Mouse (Mus musculus): Measurements from ENCODE around the gene Rapgef1.
"Not testable (repeated sequence)": the region's sequence is repeated elsewhere in the genome, so short reads cannot be mapped to it uniquely, and the experiment has no call there.

Rapgef1 gene

DNA sequence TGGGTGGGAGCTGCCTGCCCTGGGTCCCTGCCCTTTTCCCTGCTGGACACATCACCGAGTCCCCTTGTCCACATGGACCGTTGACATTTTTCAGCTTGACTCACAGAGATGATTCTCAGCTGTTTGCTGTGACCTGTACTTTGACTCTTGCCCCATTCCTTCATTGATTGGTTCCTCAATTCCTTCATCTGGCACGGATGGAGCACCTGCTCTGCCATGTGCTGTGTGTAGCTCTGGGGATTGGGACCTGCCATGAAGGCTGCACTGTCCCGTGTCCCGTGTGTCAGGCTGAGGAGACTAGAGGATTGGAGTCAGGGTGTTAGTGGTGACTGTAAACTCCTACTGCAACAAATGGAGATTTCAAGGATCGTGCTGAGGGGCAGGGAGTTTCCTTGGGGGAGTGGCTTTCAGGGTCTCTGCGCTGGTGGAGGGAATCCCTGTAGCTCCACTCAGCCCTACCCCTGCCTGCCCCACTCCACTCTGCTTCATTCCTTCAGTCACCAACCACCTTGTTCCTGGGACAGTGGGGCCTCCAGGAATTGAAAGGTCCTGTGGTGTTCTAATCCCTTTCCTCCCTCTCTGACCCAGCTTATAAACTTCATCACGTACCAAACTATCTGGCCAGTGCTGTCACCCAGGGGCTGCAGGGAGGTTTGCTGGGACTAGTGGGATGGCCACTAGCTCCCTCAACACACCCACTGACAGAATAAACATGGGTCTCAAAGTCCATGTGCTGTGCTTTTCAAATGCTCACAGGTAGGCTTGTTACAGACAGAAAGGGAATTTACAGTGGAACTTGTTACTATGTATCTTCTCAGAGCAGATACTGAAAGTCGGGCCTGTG is 3.9 kb downstream of the Rapgef1 start:
- DNase-seq (ENCODE audit: low spot score in 2 of 2) = no peak

DNA sequence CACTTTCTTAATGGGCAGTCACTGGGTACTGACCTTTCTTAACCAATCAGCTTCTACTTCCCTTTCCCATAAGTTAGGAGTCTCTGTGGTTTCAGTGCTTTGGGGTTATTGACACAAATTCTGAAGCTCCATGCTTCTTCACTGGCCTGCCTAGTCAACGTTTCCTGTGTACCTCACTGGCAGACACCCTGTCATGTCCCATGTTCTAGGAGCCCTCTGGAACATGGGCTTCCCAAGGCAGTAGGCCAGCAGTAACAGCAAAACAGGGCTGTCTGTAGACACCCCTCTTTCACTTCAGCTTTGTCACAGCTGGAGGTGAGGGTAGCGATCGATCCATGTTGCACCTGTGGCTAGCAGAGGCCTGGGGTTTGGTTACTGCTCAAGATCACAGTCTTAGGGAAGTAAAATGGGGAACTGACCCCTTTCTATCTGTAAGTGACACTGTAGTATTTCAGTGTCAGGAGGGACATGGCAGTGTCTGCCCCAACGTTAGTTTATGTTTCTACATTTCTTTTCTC is 4.6 kb downstream of the Rapgef1 start:
- DNase-seq (ENCODE audit: low spot score in 2 of 2) = no peak

DNA sequence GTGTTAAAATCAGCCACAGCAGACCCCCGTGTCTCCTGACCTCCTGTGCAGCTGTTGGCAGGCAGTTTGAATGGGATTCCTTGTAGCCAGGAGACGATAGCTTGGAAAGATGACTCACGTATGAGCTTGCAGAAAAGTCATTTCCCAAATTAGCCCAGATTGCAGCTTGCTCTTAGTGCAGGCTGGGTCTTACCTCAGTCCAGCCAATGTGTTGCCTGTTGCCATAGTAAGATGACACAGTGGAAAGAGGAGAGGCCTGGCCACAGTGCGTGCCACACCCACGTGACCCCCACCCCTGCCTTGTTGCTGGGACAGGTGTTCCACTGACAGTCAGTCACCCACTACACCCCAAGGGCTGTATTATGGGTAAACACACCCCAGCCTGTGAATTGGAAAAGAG is 5.2 kb downstream of the Rapgef1 start:
- peak in 1 of 2 experiments; percentile 55 for DNase-seq (ENCODE audit: low spot score in 2 of 2)

DNA sequence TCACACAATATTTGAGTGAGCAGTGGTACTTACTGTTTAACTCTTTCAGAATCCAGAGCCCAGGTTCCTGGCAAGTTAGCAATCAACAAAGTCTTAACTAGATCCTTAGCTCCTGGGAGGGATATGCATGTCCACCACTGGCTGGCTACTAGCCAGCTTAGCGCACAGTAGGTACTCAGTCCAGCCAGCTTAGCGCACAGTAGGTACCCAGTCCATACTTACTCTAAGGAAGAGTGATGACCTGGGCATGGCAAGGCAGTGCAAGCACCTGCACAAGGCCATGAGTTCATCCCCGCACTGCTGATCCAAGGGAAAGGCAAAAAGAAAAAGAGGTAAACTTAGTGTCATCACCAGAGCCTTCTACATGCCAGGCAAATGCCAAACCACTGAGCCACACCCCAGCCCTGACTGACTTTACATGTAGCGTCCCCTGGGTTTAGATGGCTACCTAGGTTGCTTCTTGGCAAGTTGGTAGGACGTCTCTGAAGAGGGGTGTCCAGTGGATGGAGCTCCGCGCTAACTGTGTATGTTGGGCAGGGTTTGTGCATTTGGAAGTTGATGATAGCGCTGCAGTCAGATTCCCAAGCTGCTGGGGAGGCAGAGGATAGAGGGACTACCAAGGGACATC is 6.2 kb downstream of the Rapgef1 start:
- no peak for DNase-seq (ENCODE audit: low spot score in 2 of 2)

DNA sequence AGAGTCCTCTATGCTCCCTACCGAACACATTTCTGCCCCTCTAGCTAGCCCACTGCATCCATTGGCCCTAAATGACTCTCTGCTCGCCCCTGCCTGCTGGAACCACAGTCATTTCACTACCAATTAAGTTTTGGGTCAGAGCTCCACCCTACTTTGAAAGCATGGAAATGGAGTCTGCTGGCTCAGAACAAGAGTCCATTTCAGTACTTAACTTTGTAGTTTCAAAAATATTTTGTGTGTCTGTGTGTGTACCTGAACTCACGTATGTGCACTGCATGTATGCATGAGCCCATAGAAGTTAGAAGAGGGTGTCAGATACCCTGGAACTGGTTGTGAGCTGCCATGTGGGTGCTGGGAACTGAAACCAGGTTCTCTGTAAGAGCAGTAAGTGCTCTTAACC is 7.8 kb downstream of the Rapgef1 start:
- DNase-seq (ENCODE audit: low spot score in 2 of 2) = no peak

DNA sequence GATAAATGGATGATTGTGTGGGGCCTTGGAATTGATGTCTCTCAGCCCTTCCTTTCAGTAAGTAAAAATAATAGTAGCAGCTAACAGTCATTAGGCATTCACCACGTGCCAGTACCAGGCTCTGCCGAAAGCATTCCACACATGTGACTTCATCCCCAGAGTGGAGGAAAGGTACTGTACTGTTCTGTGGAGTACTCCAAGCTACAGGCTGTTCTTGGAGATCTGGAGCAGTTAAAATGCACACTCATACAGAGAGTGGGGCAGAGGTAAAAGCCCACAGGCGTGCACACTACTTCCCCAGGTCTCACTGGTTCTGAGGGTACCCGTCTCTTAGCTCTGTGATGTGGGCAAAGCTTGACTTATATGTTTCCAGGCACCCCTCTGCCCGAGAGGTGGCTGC is 8.7 kb downstream of the Rapgef1 start:
- DNase-seq (ENCODE audit: low spot score in 2 of 2) = no peak

DNA sequence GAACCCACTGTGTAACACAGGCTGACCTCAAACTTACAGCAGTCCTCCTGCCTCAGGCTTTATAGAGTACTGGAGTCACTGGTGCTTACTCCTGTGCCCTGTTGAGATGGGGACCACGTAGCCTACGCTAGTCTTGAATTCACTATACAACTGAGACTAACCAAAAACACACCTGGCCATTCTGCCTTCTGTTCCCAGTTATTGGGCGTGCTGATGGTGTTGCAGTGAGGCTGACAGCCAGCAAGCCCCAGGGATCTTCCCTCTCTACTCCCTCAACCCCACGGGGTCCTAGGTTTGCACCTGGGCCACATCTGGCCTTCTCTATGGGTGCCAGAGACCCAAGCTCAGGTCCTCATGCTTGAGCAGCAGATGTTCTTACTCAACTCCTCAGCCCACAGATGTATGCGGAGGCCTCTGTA is 9.3 kb downstream of the Rapgef1 start:
- peak in 1 of 2 experiments; percentile 36 for DNase-seq (ENCODE audit: low spot score in 2 of 2)

DNA sequence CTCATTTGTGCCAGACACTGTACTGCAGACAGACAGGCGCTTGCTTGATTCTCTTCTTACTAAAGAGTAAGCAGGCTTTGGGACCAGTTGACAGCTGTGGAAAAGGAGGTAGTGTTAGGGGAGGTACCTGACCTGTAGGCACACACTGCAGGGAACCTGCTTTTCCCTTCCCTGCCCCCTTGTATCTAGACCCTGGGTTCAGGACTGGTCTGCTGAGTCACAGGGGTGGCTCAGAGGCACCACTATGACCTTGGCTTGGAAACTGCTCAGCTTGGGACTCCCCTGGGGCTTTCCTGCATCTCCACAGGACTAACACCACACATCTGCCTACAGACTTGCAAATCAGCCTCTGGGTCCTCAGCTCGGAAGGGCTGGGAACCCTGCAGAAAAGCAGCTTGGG is 9.8 kb downstream of the Rapgef1 start:
- no peak for DNase-seq (ENCODE audit: low spot score in 2 of 2)

DNA sequence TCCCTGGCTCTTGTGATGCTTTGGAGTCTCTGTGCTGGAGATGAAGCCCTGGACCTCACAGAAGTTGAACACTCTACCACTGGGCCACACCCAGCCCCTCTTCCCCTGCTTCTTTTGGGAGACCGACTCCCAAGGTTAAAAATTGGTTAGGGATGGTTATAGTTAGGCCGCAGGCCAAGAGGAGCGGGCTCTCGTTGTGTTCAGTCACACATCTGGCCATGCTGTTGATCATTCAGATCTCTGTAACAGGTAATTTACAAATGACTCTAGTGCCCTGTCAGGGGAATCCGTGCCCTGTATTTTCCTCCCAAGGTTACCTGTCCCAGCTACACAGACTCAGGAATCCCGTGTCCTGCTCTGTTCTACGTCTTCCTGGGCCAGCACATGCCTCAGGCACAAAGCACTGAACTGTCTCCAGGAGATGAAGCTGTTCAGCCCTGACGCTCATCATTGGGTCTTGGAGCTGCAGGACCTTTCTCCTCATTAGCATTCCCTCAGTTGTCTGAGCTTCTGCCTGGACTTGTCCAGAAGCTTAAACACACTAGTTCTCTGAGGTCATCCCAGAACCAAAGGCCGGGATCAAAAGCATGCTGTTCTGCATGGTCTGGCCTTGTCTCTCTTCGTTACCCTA is 10.7 kb downstream of the Rapgef1 start:
- no peak for DNase-seq (ENCODE audit: low spot score in 2 of 2)

DNA sequence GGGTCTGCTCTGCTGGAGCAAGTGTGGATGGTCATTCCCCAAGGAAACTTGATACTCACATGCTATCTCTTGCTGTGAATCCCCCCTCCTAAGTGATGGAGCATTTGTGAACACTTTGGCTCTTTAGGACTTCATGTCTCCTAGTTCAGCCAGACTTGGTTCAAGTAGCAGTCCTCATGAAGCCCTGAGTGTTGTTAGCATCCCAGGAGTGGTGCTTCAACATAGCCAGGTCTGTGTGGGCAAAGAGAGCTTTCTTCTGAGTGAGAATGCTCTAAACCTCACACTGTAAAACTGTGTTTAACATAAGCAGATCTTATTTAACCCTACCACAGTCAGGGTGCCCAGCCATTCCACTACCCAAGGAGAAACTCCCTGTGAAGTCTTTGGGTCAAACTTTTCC is 11.5 kb downstream of the Rapgef1 start:
- no peak for DNase-seq (ENCODE audit: low spot score in 2 of 2)

DNA sequence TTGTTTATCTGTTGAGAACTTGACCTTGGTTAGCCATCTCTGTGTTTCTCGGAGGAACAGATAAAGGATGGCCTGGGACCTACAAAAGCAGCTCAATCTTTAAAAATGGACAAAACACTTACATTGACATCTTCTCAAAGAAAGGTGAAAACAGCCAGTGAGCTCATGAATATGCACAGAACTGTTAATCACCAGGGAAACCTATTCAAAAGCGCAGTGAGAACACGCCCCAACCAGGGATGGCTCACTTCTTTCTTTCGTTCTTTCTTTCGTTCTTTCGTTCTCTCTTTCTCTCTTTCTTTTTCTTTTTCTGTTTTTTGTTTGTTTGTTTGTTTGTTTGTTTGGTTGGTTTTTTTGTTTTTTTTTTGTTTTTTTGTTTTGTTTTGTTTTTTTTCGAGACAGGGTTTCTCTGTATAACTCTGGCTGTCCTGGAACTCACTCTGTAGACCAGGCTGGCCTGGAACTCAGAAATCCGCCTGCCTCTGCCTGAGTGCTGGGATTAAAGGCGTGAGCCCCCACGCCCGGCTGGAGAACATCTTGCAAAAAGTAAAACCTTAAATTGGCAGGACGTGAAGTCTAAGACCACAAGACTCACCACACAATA is 12.1 kb downstream of the Rapgef1 start:
- DNase-seq (ENCODE audit: low spot score in 2 of 2) = not testable (repeated sequence)

DNA sequence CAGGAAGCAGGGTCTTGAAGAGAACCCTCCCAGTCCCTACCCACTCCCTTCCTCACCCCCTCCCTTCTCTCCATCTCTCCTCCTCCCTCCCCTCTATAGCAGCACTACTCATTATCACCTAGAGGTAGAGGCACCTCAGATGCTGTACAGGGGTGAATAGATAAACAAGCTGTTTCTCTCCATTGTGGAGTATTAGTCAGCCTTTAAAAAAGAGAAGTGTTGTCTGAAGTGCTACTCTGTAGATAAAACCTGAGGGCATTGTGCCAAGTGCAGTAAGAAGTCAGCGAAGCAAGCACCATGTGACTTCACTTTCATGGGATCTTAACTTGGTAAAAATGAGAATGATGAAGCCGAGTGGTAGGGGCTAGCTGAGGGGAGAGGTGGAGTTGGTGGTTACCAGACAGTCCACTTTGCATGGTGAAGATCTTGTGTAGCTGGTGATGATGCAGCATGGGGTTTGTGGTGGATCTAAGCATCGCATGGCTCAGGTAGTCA is 12.7 kb downstream of the Rapgef1 start:
- DNase-seq (ENCODE audit: low spot score in 2 of 2) = no peak

DNA sequence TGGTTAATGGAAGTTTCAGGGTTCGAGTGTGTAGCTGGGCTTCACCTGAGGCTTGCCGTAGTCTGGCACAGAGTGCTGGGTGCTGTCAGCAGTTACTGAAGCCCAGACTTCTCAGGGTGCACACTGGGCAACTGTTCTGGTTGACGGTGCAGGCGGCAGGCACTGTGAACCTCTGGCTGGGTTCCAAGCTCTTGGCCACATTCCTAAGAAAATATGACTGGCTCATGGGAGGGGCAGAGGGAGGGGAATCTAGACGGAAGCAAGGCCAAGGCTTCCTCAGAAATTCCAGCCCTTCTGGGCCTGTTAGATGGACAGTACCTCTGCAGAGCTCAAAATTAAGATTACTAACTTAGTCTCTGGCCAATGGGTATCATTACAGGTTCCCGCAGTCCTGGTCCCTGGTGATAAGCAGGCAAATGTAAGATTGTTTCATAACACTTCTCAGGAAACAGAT is 13.6 kb downstream of the Rapgef1 start:
- DNase-seq (ENCODE audit: low spot score in 2 of 2) = no peak

DNA sequence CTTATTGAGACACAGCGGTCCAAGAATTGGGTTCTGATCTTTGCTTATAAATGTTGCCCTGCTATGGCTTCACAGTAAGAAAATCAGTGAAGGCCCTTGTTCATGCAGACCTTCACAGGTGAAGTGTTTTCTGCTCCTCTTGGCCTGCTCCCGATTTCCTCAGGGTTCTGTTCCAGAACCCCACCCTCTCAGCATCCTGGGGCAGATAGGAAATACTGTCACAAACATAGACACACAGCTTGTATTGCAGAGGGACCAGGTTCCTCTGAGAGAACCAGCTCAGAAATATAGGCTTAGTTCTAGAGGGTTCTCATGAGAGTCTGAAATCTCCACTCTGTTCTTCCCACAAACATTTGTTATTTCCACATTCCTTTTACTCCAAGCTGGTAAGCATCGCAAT is 14.3 kb downstream of the Rapgef1 start:
- no peak for DNase-seq (ENCODE audit: low spot score in 2 of 2)

DNA sequence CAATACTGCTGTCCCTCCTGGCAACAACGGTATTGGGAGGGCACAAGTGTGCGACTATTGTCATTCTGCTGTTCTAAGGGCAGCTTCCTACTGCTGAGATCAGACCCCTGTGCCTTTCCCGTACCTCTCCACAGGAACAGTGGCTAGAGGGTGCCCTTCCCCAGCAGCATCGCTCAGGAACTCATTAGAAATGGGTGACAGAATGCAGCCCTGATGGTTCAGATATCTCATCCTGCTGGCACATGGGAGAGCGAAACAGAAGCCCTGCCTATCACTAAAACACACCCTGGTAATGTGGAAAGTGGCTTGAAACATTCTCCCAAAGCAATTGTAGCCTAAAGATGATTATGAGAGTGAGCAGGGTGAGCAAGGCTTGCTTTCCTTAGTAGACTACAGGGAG is 15.0 kb downstream of the Rapgef1 start:
- DNase-seq (ENCODE audit: low spot score in 2 of 2) = no peak

DNA sequence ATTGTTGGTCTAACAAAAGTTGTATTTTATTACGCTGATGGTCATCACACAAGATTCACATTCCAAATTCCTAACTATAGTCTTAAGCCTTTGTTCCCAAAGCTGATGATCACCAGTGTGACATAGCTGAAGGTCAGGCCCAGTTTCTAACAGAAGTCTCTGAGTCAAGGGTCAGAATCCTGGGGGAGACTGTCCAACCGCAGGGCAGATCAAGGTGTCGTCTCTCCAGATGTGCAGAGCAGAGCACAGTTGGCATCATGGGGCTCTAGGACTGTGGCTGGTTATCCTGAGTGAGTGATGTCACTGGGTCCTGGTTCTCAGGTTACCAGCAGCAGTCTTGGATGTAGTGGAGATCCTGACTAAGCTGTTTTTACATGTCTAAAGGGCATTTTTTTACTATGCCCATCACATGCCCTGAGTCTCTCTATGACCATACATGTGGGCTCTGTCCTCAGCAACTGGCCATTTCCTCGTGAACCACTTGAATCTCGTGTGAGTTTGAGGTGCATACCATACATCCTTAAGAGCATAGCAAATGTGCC is 16.5 kb downstream of the Rapgef1 start:
- DNase-seq (ENCODE audit: low spot score in 2 of 2) = no peak

DNA sequence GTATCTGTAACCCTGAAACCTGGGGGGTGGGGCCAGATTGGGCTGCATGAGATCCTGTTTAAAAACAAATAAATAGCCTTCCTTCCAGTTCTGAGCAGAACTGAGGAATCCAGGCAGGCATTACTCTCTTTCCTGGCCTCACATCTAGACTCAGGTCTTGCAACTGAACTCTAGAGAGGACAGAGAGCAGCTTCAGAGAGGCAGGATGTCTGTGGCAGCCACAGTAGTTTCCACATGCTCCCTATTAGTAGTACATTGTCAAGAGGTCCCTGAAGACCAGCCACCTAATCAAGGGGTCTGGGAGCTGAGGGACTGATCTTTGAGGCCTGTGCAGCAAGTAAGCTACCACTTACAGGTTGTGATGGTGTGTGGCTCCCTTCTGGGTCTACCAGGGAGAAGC is 18.0 kb downstream of the Rapgef1 start:
- no peak for DNase-seq (ENCODE audit: low spot score in 2 of 2)

DNA sequence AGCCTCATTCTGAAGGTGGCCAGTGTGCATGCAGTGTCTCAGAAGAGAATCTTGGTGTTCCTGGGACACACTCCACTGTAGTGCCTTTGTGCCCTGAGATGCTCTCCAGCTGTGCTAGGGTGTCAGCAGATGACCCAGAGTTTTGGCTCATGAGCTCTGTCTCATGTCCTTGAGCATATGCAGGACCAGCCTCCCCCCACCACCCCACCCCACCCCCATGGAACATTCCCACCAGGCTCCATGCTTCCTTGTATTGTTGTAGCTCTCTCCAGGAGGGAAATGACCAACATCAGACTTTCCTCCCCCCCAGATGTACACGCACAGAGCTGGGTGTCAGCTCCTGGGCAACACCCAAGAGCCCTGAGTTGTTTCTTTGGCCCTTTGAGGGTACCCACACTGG is 19.9 kb downstream of the Rapgef1 start:
- DNase-seq (ENCODE audit: low spot score in 2 of 2) = no peak

DNA sequence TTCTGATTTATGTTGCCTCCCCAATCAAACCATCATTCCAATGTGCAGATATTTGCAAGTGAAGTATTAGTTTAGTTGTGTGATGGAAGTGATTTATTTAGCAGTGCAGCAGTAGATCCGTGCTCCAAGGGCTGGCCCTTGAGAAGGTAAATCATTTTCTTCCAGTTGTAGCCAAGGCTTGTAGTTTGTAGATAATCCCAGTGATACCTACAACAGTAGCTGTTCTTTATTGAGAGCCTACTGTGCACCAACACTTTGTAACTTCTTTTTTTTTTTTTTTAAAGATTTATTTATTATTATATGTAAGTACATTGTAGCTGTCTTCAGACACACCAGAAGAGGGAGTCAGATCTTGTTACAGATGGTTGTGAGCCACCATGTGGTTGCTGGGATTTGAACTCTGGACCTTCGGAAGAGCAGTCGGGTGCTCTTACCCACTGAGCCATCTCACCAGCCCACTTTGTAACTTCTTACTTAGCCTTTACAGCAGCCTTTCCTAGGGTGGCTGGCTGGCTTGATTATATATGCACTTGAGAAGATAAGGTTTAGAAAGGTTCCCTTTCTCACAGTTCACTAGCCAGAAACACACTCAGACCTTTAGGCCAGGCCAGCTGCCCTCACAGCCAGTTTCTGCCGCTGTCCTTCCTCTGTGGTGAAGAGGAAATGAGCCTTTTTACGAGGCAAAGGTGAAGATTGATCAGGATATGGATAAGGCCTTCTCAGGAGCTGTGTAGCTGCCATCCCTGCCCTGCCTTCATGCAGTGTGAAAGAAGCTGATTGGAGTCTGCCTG is 20.6 kb downstream of the Rapgef1 start:
- no peak for DNase-seq (ENCODE audit: low spot score in 2 of 2)

DNA sequence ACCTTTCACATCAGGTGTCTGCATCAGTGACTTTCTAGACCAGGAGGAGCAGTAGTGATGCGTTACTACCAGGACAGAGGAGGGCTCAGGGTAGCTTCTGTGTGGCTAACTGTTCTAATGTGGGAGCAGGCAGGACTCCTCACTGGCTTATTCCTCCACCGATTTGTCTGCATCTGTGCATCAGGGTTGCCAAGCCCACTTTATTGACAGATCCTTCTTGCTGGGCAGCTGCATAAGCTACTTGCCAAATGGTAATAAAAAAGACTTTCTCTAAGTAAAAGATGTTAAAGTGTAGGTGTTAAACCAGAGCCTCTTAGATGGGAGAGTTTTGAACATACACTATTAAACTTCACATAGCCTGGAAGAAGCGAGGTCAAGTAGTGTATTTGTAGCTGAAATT is 22.2 kb downstream of the Rapgef1 start:
- DNase-seq (ENCODE audit: low spot score in 2 of 2) = no peak

DNA sequence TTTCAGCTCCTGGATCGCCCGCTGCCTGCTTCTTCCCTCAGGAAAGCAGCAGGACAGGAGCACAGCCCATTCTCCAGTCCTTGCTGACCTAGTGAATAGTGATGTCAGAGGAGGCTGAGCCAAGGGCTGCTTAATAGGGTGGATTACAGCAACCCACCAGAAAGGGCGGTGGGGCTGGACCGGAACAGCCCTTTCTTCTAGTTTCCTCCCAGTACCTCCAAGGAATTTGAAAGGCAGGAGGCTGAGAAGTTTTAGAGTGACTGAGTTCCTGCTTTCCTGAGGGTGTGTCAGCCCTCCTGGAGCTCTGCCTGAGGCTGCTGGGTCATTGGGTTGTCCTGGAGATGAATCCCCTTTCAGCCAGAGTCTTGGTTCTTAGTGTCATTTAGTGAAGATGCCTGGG is 23.9 kb downstream of the Rapgef1 start:
- DNase-seq (ENCODE audit: low spot score in 2 of 2) = no peak

All from thymus, postnatal 10 days (tissue).